Mouse (Mus musculus): ENCODE data around the gene Kat5. TPM values are rescaled to one million over a fixed set of nuclear protein-coding genes. Genes with fewer than 3 reads are reported as not detected.

Kat5 gene
- total and polyA plus RNA-seq, 3 experiments: 46.5 to 106 (median 62.8) TPM

GRCm38 (mm10) chr19:5567534-5568469, 42.2 kb downstream of the Kat5 start, which contains the start of gene Ap5b1 (continued):
- TF ChIP-seq UBTF (IDR thresholded peaks at IDR 0.05; ENCODE audit: low read depth, low read length): peak; percentile 77
- peak; percentile 78 for TF ChIP-seq ELF1 (IDR thresholded peaks at IDR 0.05; ENCODE audit: low read depth, low read length)
- TF ChIP-seq IRF4 (IDR thresholded peaks at IDR 0.05; ENCODE audit: low read depth, low read length): peak; percentile 65
- peak; percentile 38; the same call in 1 of the 2 replicates for TF ChIP-seq RCOR1 (conservative IDR thresholded peaks at IDR 0.05; ENCODE audit: low read depth, low read length)
- TF ChIP-seq ZMIZ1 (IDR thresholded peaks at IDR 0.05; ENCODE audit: low read depth, low read length): no peak; the same call in 1 of the 2 replicates
- peak; percentile 68 for TF ChIP-seq SMC3 (IDR thresholded peaks at IDR 0.05; ENCODE audit: low read depth, low read length)

GRCm38 (mm10) chr19:5567180-5567533, 42.9 kb downstream of the Kat5 start:
- TF ChIP-seq IRF4 (IDR thresholded peaks at IDR 0.05; ENCODE audit: low read depth, low read length): no peak
- TF ChIP-seq NRF1 (IDR thresholded peaks at IDR 0.05; ENCODE audit: low read depth, low read length): no peak
- no peak for TF ChIP-seq BHLHE40 (IDR thresholded peaks at IDR 0.05; ENCODE audit: low read depth, low read length)
- TF ChIP-seq SIN3A (IDR thresholded peaks at IDR 0.05; ENCODE audit: low read length): no peak
- 0 out of 2 replicates have a peak, but pooled peaks have one; percentile 20 for TF ChIP-seq ZMIZ1 (IDR thresholded peaks at IDR 0.05; ENCODE audit: low read depth, low read length)
- dilution Hi-C loops (cut with MboI; ENCODE audit: extremely low pct_ligation_motif_present, extremely low pct_unique_long_range_greater_than_20kb, low sequenced_read_pairs) (no loop called here), in situ Hi-C loops (cut with MboI; ENCODE audit: low pct_ligation_motif_present, low pct_unique_long_range_greater_than_20kb, low sequenced_read_pairs) (no loop called here)
- Histone ChIP-seq H3K27ac (ENCODE audit: insufficient read depth, low read depth) (peak overlapping the region; percentile 94), H3K9ac (ENCODE audit: insufficient read depth, low read depth) (peak overlapping the region; percentile 88), H3K4me3 (replicated peaks in 1 of 3; ENCODE audit: low read depth in 2 of 3, low read length in 2 of 3, poor library complexity in 1 of 3) (peak overlapping the region; percentile 43 to 87 (median 78)), H3K79me2 (replicated peaks; ENCODE audit: control insufficient read depth, extremely low read depth, insufficient read depth, poor library complexity, severe bottlenecking) (0 out of 2 replicates have a peak, but pooled peaks cover 5% of the 10 kb centered on the region), H3K9me3 (replicated peaks; ENCODE audit: low read length) (no peaks in the 10 kb centered on the region), H3K36me3 (replicated peaks in 1 of 2; ENCODE audit: control insufficient read depth in 1 of 2, insufficient read depth in 1 of 2, low read length in 1 of 2) (peaks cover 26 to 31% of the 10 kb centered on the region in 2 experiments), H3K4me2 (ENCODE audit: insufficient read depth, low read depth, poor library complexity, severe bottlenecking) (peak overlapping the region; percentile 84), H3K4me1 (ENCODE audit: control insufficient read depth in 1 of 2, insufficient read depth in 2 of 2) (peaks cover 7 to 22% of the 10 kb centered on the region in 2 experiments), H3K27me3 (replicated peaks) (peaks cover 34% of the 10 kb centered on the region)
- no peak for DNase-seq (ENCODE audit: extremely low read depth)

- no peak overlapping the region for H3K4me2 ChIP-seq (ENCODE audit: insufficient read depth, low read depth, poor library complexity, severe bottlenecking)
- peaks cover 42% of the 10 kb centered on the region for H3K27me3 ChIP-seq (replicated peaks)
Measured at GRCm38 (mm10) chr19:5566316-5566715, 43.7 kb downstream of the Kat5 start.

More at GRCm38 (mm10) chr19:5566316-5566715, 43.7 kb downstream of the Kat5 start:
- in situ Hi-C loops (cut with MboI; ENCODE audit: low pct_ligation_motif_present, low pct_unique_long_range_greater_than_20kb, low sequenced_read_pairs) (no loop called here), dilution Hi-C loops (cut with MboI; ENCODE audit: extremely low pct_ligation_motif_present, extremely low pct_unique_long_range_greater_than_20kb, low sequenced_read_pairs) (no loop called here)
- Histone ChIP-seq H3K27ac (ENCODE audit: insufficient read depth, low read depth) (no peak overlapping the region), H3K9ac (ENCODE audit: insufficient read depth, low read depth) (no peak overlapping the region), H3K79me2 (replicated peaks; ENCODE audit: control insufficient read depth, extremely low read depth, insufficient read depth, poor library complexity, severe bottlenecking) (0 out of 2 replicates have a peak, but pooled peaks cover 5% of the 10 kb centered on the region), H3K4me3 (replicated peaks in 1 of 3; ENCODE audit: low read depth in 2 of 3, low read length in 2 of 3, poor library complexity in 1 of 3) (no peak overlapping the region), H3K4me1 (ENCODE audit: control insufficient read depth in 1 of 2, insufficient read depth in 2 of 2) (peaks cover 7 to 22% of the 10 kb centered on the region in 2 experiments), H3K9me3 (replicated peaks; ENCODE audit: low read length) (peaks cover 1% of the 10 kb centered on the region), H3K36me3 (replicated peaks in 1 of 2; ENCODE audit: control insufficient read depth in 1 of 2, insufficient read depth in 1 of 2, low read length in 1 of 2) (peaks cover 22 to 25% of the 10 kb centered on the region in 2 experiments)
- TF ChIP-seq HCFC1 (IDR thresholded peaks at IDR 0.05; ENCODE audit: low read depth, low read length) (no peak), CTCF (conservative IDR thresholded peaks at IDR 0.05 in 1 of 2, IDR thresholded peaks at IDR 0.05 in 1 of 2; ENCODE audit: low read depth in 2 of 2, low read length in 2 of 2) (peak in 1 of 2 experiments; percentile 13; a peak in 1 of 4 replicates), JUND (conservative IDR thresholded peaks at IDR 0.05; ENCODE audit: low read depth, low read length) (no peak), EP300 (IDR thresholded peaks at IDR 0.05; ENCODE audit: low read length) (no peak)
- no peak for DNase-seq (ENCODE audit: extremely low read depth)
